Mouse (Mus musculus) hindbrain, embryonic 14.5 days (tissue): Measurements from ENCODE around the gene Mapk8ip1. TPM values are rescaled to one million over a fixed set of nuclear protein-coding genes. Genes with fewer than 3 reads are reported as not detected.

Experiments
- ATAC-seq: fragments of 200-750 bp; cut with Nextera tagmentation; 2 replicates; pipeline ENCODE4 v1.8.0; 2017; ENCODE audit warnings: moderate number of reproducible peaks, mild to moderate bottlenecking, moderate TSS enrichment, moderate library complexity; ENCODE audit not compliant: low FRiP score
- DNase-seq: peaks from one replicate; pipeline ENCODE4 v3.0.0-alpha.2; 2015; ENCODE audit warnings: low spot score
- H3K27ac ChIP-seq: fragments of 300-500 bp; sonication (generic); 2 replicates; pipeline ENCODE4 v1.5.1; 2014; ENCODE audit warnings: mild to moderate bottlenecking, moderate library complexity
- H3K27me3 ChIP-seq: fragments of 300-500 bp; sonication (generic); 2 replicates; pipeline ENCODE4 v1.6.1; 2014; ENCODE audit warnings: mild to moderate bottlenecking, low read length, mixed read lengths; ENCODE audit not compliant: control insufficient read depth, insufficient read depth
- H3K36me3 ChIP-seq: fragments of 300-500 bp; sonication (generic); replicated peaks from 2 replicates; pipeline ENCODE4 v1.6.1; 2014; ENCODE audit not compliant: control insufficient read depth, insufficient read depth
- H3K4me1 ChIP-seq: fragments of 300-500 bp; sonication (generic); replicated peaks from 2 replicates; pipeline ENCODE4 v1.6.1; 2014; ENCODE audit warnings: antibody characterized with exemption, low read length, mixed read lengths; ENCODE audit not compliant: control insufficient read depth, insufficient read depth
- H3K4me2 ChIP-seq: fragments of 300-500 bp; sonication (generic); replicated peaks from 2 replicates; pipeline ENCODE4 v1.6.1; 2014; ENCODE audit warnings: mild to moderate bottlenecking, moderate library complexity
- H3K4me3 ChIP-seq: fragments of 300-500 bp; sonication (generic); replicated peaks from 2 replicates; pipeline ENCODE4 v1.5.1; 2014; ENCODE audit warnings: mild to moderate bottlenecking, low read length
- H3K9ac ChIP-seq: fragments of 300-500 bp; sonication (generic); 2 replicates; pipeline ENCODE4 v1.6.1; 2014
- H3K9me3 ChIP-seq: fragments of 300-500 bp; sonication (generic); 2 replicates; pipeline ENCODE4 v1.6.1; 2016; ENCODE audit warnings: low read length; ENCODE audit not compliant: control insufficient read depth
- WGBS: fragments of 180-500 bp; shearing (Covaris S2); extraction: QIAGEN DNeasy Blood & Tissue Kit; methylation state at CpG from one replicate; pipeline ENCODE4 v1.1.7; 2014; 5-methylcytosine and 5-hydroxymethylcytosine counted together
- polyA plus RNA-seq: library from polyadenylated mRNA; unstranded; fragments of >200 nt; fragmentation: Nextera tagmentation; extraction: Ambion mirVana; gene quantifications from 2 replicates; pipeline ENCODE4 v1.2.1, GENCODE M21; 2014

The Mapk8ip1 gene
- polyA plus RNA-seq, 1 experiment from 2014 or later = 68.8 TPM

DNA sequence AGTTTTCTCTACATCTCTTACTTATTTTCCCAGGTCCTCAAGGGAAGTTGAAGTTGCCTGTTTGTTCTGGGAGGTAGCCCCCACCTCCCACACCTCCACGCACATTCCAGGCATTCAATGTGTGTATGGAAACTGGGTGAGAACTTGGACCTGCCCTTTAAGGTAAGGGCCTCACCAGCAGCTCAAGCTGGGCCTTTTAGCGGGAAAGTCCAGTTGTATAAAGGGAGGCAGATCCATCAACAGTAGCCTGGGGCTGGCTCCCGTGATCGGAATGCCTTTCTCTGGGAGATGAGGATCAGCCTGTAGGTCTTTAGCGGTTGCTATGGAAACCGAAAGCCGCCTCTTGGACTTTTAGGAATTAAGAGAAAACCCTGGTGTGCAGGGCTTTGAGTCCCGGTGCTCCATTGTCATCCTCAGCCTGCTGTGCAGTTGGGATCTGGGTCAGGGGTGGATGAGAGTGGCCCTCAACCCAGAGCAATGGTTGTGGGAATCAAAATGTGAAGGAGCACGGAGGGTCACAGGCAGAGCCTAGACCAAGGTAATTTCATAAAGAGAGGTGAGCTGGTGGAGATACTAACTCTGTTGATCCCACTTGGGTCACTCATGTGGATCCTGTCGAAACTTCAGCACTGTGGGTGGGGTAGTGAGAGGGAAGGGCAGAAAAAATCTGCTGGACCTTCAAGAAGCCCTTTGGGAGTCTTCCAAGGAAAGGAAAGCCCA is 28.9 kb downstream of the Mapk8ip1 start:
- H3K4me3 ChIP-seq = no peak overlapping the region
- H3K27ac ChIP-seq = no peak overlapping the region
- H3K36me3 ChIP-seq = no peaks in the 10 kb centered on the region
- no peaks in the 10 kb centered on the region for H3K9me3 ChIP-seq
- peak; percentile 36 for DNase-seq
- no peak for ATAC-seq
- WGBS = 8% methylated on average over 10 of the region's 10 CpGs
- H3K4me1 ChIP-seq = peaks cover 44% of the 10 kb centered on the region
- no peak overlapping the region for H3K9ac ChIP-seq
- peaks cover 25% of the 10 kb centered on the region for H3K27me3 ChIP-seq
- no peak overlapping the region for H3K4me2 ChIP-seq

DNA sequence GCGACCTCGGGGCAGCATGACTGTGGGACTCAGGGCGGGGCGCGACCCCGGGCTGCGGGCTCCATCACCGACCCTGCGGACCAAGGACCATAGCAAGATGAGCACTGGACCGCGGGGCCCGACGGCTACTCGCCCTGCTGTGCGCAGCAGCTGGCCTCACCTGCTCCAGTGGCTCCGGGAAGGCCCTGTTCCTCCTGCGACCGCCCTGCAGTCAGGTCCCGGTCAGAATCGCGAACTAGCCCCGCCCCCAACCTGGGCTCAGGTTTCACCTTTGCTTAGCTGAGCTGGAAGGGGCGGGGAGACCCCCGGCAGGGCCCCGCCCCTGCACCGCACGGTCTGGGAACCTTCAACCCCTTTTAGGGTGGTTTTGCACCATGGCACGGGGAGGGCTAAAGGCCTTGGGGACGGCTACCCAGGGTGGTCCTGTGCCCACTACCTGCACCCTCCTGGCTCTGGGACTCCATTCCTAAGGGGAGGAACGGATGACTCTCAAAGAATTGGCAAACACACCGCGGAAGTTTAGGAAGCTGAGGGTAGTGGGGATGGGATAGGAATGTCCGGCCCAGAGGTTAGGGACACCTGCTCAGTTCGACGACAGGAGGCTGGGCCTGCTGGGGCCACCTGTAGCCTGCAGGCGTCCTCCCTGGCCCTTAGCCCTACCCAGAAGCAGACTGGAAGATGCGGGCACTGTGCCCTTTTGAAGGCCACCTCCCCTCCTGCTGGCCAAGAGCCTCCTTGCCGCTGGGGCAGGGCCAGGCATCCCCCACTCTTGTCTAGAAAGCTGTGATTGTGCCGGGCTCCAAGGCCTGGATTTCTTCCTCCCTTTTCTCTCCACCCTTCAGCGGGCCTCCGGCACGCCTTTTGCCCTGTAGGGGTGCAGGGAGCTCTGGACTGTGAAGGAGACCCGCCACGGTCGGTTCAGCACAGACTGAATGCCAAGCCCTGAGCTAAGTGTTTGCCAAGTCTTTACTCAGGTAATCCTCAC is 29.9 kb downstream of the Mapk8ip1 start:
- H3K27me3 ChIP-seq = peaks cover 25% of the 10 kb centered on the region
- DNase-seq (no peak), ATAC-seq (no peak)
- H3K36me3 ChIP-seq = no peaks in the 10 kb centered on the region
- H3K9me3 ChIP-seq = no peaks in the 10 kb centered on the region
- peaks cover 39% of the 10 kb centered on the region for H3K4me1 ChIP-seq
- H3K4me2 ChIP-seq = peak overlapping the region; percentile 52
- peak overlapping the region; percentile 29 for H3K4me3 ChIP-seq
- 3% methylated on average over 45 of the region's 45 CpGs for WGBS
- H3K27ac ChIP-seq = no peak overlapping the region
- H3K9ac ChIP-seq = peak overlapping the region; percentile 50

DNA sequence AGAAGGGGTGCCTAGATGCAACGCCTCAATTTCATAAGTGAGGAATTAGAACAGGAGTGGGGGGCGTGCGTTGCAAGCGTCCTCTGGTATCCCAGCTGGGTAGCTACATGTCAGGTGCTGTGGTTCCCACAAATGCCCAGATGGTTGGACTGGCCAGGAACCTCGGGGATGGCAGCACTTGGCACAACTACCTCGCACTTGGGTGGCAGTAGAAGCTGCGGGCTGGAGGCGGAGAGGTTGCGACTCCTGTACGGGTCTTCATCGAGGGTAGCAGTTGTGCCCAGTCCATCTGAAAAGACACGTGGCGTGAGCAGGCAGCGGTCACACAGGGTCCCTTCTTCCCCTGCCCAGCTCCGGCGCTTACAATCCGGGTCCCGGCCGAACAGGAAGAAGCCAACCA is 30.7 kb downstream of the Mapk8ip1 start:
- H3K4me3 ChIP-seq = peak overlapping the region; percentile 29
- peak overlapping the region; percentile 50 for H3K9ac ChIP-seq
- ATAC-seq (no peak), DNase-seq (no peak)
- H3K27ac ChIP-seq = no peak overlapping the region
- H3K4me2 ChIP-seq = peak overlapping the region; percentile 52
- WGBS = 15% methylated on average over 18 of the region's 19 CpGs
- peaks cover 25% of the 10 kb centered on the region for H3K27me3 ChIP-seq
- H3K4me1 ChIP-seq = peaks cover 32% of the 10 kb centered on the region
- no peaks in the 10 kb centered on the region for H3K36me3 ChIP-seq
- H3K9me3 ChIP-seq = no peaks in the 10 kb centered on the region

DNA sequence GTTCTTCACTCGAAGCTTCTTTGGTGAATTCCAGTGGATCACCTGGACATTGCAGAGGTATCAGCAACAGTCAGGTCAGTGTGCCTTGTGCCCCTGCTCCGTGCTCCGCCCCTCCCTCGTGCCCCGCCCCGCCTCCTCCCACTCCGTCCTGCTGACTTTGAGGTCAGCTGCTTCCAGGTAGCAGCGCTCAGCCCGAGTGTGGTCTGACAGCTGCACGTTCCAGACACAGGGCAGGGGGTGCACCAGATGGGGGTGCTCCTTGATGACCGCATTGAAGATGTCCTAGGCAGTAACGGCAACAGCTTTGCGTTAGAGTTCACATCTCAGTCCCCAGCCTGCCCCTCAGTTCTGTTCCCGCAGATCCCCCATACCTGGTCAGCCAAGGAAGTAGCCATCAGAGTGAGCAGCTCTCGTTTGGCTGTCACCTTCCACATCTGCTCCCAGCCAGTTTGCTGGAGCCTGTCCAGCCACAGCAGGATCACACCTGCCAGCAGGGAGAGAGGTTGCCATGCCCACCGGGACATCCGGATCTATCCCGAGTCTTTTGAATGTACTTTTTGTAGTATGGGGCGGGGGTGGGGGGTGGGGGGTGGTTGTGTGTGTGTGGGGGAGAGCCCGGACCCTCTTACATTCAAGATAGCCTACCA is 33.6 kb downstream of the Mapk8ip1 start:
- Histone ChIP-seq H3K27me3 (peaks cover 25% of the 10 kb centered on the region), H3K27ac (no peak overlapping the region), H3K4me2 (no peak overlapping the region), H3K4me3 (no peak overlapping the region), H3K36me3 (peaks cover 11% of the 10 kb centered on the region; the same call in 1 of the 2 replicates), H3K9ac (no peak overlapping the region), H3K4me1 (peaks cover 18% of the 10 kb centered on the region), H3K9me3 (no peaks in the 10 kb centered on the region)
- 48% methylated on average over 20 of the region's 20 CpGs for WGBS
- no peak for ATAC-seq
- no peak for DNase-seq

DNA sequence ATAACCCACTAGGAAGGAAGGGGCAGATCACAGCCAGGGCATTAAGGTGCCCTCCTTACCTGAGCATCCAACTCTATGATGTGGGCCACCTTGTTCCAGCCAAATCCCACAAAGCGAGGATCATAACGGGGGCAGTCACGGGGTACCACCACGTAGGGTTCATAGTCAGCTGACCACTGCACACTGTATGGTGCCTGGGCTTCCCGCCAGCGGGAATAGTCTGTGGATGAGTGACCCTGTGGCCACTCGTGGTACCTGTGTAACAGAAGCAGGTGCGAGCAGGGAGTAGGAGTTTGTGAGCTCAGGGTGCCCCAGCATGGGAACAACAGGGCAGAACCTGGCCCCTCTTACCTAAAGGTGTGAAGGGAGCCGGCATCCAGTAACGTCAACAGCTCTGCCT is 35.5 kb downstream of the Mapk8ip1 start:
- WGBS = 93% methylated on average over 10 of the region's 10 CpGs
- no peak overlapping the region for H3K27ac ChIP-seq
- DNase-seq = no peak
- no peak overlapping the region for H3K4me3 ChIP-seq
- peaks cover 16% of the 10 kb centered on the region for H3K27me3 ChIP-seq
- H3K36me3 ChIP-seq = peaks cover 21% of the 10 kb centered on the region
- H3K4me2 ChIP-seq = no peak overlapping the region
- no peak for ATAC-seq
- no peak overlapping the region for H3K9ac ChIP-seq
- H3K9me3 ChIP-seq = no peaks in the 10 kb centered on the region
- H3K4me1 ChIP-seq = peaks cover under 1% of the 10 kb centered on the region

DNA sequence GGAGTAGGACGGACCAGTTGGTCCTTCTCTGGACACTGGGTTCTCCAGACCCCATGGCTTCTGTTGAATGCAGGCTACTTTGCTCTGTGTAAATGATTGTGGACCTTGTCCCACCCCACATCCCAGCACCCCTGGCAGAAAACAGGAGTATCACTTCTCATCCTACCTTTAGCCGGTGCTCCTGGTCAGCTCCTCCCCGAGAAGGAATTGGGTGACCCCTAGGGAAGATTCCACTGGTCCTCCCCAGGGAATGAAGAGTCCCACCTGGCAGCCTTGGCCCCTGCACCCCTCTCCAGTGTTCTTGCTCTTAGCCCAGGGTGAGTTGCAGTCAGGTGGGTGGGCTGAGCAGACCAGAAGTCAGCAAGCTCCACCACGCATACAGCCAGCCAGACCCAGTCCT is 37.0 kb downstream of the Mapk8ip1 start:
- Histone ChIP-seq H3K4me3 (no peak overlapping the region), H3K27me3 (peaks cover 1% of the 10 kb centered on the region), H3K9me3 (no peaks in the 10 kb centered on the region), H3K4me2 (no peak overlapping the region), H3K36me3 (peaks cover 36% of the 10 kb centered on the region), H3K27ac (no peak overlapping the region), H3K4me1 (no peaks in the 10 kb centered on the region), H3K9ac (no peak overlapping the region)
- no peak for ATAC-seq
- 88% methylated on average over 4 of the region's 4 CpGs for WGBS
- DNase-seq = no peak

DNA sequence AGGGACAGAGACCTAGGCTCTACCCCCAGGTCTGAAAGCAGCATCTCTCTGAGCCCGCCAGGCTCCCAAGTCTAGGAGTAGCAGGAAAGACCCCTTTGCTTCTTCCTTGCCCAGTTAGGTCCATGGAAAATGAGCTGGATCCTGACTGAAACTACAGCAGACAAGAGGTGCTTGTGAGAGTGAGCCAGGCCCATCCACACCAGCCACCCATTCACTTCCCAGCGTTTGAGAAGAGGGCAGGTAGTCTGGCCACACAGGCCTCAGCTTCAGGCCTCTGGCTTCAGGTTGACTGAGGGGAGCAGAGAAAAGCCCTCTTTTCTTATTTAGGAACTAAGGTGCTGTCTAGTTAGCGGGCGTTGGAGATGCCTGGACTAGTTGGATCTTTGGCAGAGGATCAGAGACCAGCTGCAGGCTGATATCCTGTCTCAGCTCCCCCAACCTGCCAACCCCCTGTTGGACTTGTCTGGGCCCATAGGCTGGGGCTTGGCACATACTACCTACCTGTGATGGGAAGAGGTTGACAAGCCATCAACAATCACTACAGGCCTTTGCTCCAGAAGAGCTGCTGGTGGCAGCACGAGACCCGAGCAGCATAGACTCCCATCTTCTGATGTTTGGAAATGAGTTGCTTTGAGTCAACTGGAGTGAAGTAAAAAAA is 38.4 kb downstream of the Mapk8ip1 start:
- Histone ChIP-seq H3K4me3 (no peak overlapping the region), H3K4me2 (no peak overlapping the region), H3K27me3 (no peaks in the 10 kb centered on the region), H3K9me3 (no peaks in the 10 kb centered on the region), H3K4me1 (no peaks in the 10 kb centered on the region), H3K27ac (no peak overlapping the region), H3K9ac (no peak overlapping the region), H3K36me3 (peaks cover 50% of the 10 kb centered on the region)
- ATAC-seq (no peak), DNase-seq (no peak)
- 97% methylated on average over 6 of the region's 6 CpGs for WGBS

DNA sequence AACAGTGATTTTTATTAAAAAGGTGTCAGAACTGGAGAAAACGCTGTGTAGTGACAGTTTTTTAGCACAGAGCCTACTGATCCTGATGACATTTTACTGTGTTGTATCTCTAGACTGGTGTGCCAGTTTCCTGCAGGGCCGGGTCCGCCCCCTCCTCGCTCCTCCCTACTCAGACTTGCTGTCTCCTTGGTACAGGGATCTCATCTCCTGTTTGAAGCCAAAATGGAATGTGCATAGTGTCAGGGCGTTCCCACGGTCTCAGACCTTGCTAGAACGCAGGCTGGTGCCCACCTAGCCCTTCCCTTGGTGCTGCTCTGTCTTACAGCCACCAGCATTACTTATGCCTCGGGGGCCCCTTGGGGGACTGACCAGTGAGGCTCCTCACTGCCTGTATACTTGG is 39.3 kb downstream of the Mapk8ip1 start:
- H3K9me3 ChIP-seq = no peaks in the 10 kb centered on the region
- WGBS = 79% methylated on average over 8 of the region's 8 CpGs
- no peak overlapping the region for H3K27ac ChIP-seq
- peaks cover 59% of the 10 kb centered on the region for H3K36me3 ChIP-seq
- H3K27me3 ChIP-seq = no peaks in the 10 kb centered on the region
- ATAC-seq = no peak
- no peak overlapping the region for H3K9ac ChIP-seq
- no peak for DNase-seq
- H3K4me1 ChIP-seq = no peaks in the 10 kb centered on the region
- no peak overlapping the region for H3K4me3 ChIP-seq
- H3K4me2 ChIP-seq = no peak overlapping the region
